ENCODE assay signal across 9 mouse cellular contexts in genomic region chr11:75169405-75170080, GRCm38 (mm10). TPM values are rescaled to one million over a fixed set of nuclear protein-coding genes. Genes with fewer than 3 reads are reported as not detected.
DNase-seq lines count a peak whose midpoint lies in the region; ATAC-seq and TF ChIP-seq lines count a peak whose summit lies in the region.
"Had no signal": no experiment of that assay in that cellular context is flagged by ENCODE, and none has a peak within 500 bp of the region (broad histone marks: within the 10 kb centered on the region; RNA-seq: fewer than 3 reads in every experiment).

Gene Hic1 (minus strand): TSS chr11:75169519.

- peak; percentile 37 for DNase-seq in CD4-positive, CD25-positive, alpha-beta regulatory T cell, adult 2 months (ENCODE audit: low read depth, low spot score)
- peak; percentile 43 to 60 for DNase-seq in right cerebral cortex, postnatal 10 days (ENCODE audit: low spot score in 2 of 2)
- no peak for DNase-seq in right cerebral cortex, postnatal 14 days
- DNase-seq in stomach, postnatal 0 days (ENCODE audit: low spot score), result peak; percentile 15

- H3K36me3 ChIP-seq in heart, embryonic 16.5 days (ENCODE audit: control insufficient read depth, insufficient read depth), result no peaks in the 10 kb centered on the region
- H3K36me3 ChIP-seq in liver, embryonic 12.5 days, result 0 out of 2 replicates have a peak, but pooled peaks cover 4% of the 10 kb centered on the region
- no peaks in the 10 kb centered on the region; the same call in 1 of the 2 replicates for H3K36me3 ChIP-seq in stomach, postnatal 0 days (ENCODE audit: control insufficient read depth, insufficient read depth, low read length)

- no peaks in the 10 kb centered on the region for H3K9me3 ChIP-seq in heart, embryonic 16.5 days (replicated peaks; ENCODE audit: control insufficient read depth, low read length)
- H3K9me3 ChIP-seq in liver, embryonic 12.5 days (replicated peaks), result no peaks in the 10 kb centered on the region
- H3K9me3 ChIP-seq in stomach, postnatal 0 days (ENCODE audit: control insufficient read depth, low read length), result no peaks in the 10 kb centered on the region

- peak within 1 kb of the TSS; percentile 74 for H3K9ac ChIP-seq in heart, embryonic 16.5 days (ENCODE audit: low read length)
- peak within 1 kb of the TSS; percentile 55 for H3K9ac ChIP-seq in liver, embryonic 12.5 days
- peak within 1 kb of the TSS; percentile 80 for H3K9ac ChIP-seq in stomach, postnatal 0 days (ENCODE audit: low read length)

- ATAC-seq in CD4-positive, CD25-positive, alpha-beta regulatory T cell, adult 4 months, result no peak
- no peak for ATAC-seq in heart, embryonic 16.5 days (replicated peaks; ENCODE audit: extremely low read depth, insufficient read depth, low FRiP score)
- no peak for ATAC-seq in liver, embryonic 12.5 days
- ATAC-seq in stomach, postnatal 0 days (ENCODE audit: low FRiP score, low TSS enrichment), result no peak
- ATAC-seq in megakaryocyte progenitor cell, adult 5-6 weeks (replicated peaks; ENCODE audit: poor library complexity), result no peak

- peak within 1 kb of the TSS; percentile 95 for H3K4me2 ChIP-seq in heart, embryonic 16.5 days (ENCODE audit: low read depth, low read length)
- peak within 1 kb of the TSS; percentile 89 for H3K4me2 ChIP-seq in liver, embryonic 12.5 days
- peak within 1 kb of the TSS; percentile 91 for H3K4me2 ChIP-seq in stomach, postnatal 0 days (replicated peaks; ENCODE audit: low read depth)

- peaks cover 39% of the 10 kb centered on the region for H3K27me3 ChIP-seq in heart, embryonic 16.5 days (ENCODE audit: control insufficient read depth, insufficient read depth, low read length)
- H3K27me3 ChIP-seq in liver, embryonic 12.5 days (replicated peaks), result peaks cover 98% of the 10 kb centered on the region
- H3K27me3 ChIP-seq in stomach, postnatal 0 days (ENCODE audit: control insufficient read depth, insufficient read depth, low read length), result no peaks in the 10 kb centered on the region; the same call in 1 of the 2 replicates

- peaks cover 55% of the 10 kb centered on the region for H3K4me1 ChIP-seq in heart, embryonic 16.5 days (ENCODE audit: control insufficient read depth, insufficient read depth, low read length)
- peaks cover 97% of the 10 kb centered on the region for H3K4me1 ChIP-seq in liver, embryonic 12.5 days
- peaks cover 3% of the 10 kb centered on the region; the same call in 1 of the 2 replicates for H3K4me1 ChIP-seq in stomach, postnatal 0 days (replicated peaks; ENCODE audit: control insufficient read depth, insufficient read depth)

- peak within 1 kb of the TSS; percentile 86 for H3K27ac ChIP-seq in heart, embryonic 16.5 days (ENCODE audit: low read length)
- H3K27ac ChIP-seq in liver, embryonic 12.5 days, result peak within 1 kb of the TSS; percentile 32
- H3K27ac ChIP-seq in stomach, postnatal 0 days (replicated peaks), result peak within 1 kb of the TSS; percentile 91

- WGBS in heart, embryonic 16.5 days, result 5% methylated on average over 23 of the region's 23 CpGs
- WGBS in liver, embryonic 12.5 days (ENCODE audit: insufficient replicate concordance), result 9% methylated on average over 23 of the region's 23 CpGs
- WGBS in stomach, postnatal 0 days, result 3% methylated on average over 23 of the region's 23 CpGs

- peak within 1 kb of the TSS; percentile 73 for H3K4me3 ChIP-seq in heart, embryonic 16.5 days (ENCODE audit: low read length)
- H3K4me3 ChIP-seq in liver, embryonic 12.5 days, result peak within 1 kb of the TSS; percentile 63
- H3K4me3 ChIP-seq in stomach, postnatal 0 days (ENCODE audit: low read depth, low read length), result peak within 1 kb of the TSS; percentile 72

- no peak for TF ChIP-seq CTCF in stomach, postnatal 0 days (IDR thresholded peaks at IDR 0.05; ENCODE audit: low read depth)

- no peak for TF ChIP-seq EP300 in stomach, postnatal 0 days (optimal IDR thresholded peaks at IDR 0.05)

RNA-seq across cellular contexts. Expression of gene Hic1, which starts in this region (rescaled TPM):
- polyA plus RNA-seq in CD4-positive, CD25-positive, alpha-beta regulatory T cell, adult 4 months (2017; shearing (Covaris generic)), result under 1 TPM in 1 of 2 experiments, not detected in 1; 0.36 TPM
- polyA plus RNA-seq in heart, embryonic 16.5 days (2015; fragmentation: Nextera tagmentation; extraction: Ambion mirVana), result 7.1 and 9.8 TPM in 2 replicates
- polyA plus RNA-seq in liver, embryonic 12.5 days (2016; fragmentation: Nextera tagmentation; extraction: Ambion mirVana), result 4.6 and 5.8 TPM in 2 replicates
- 6.6 and 8.2 TPM in 2 replicates for polyA plus RNA-seq in stomach, postnatal 0 days (2015; fragmentation: Nextera tagmentation; extraction: Ambion mirVana)
- total RNA-seq in megakaryocyte progenitor cell, adult 5-6 weeks (2015), result 0.02 TPM in 1 of 2 replicates, not detected in the other
- total RNA-seq in megakaryocyte progenitor cell, adult 5-6 weeks (2017), result not detected in 2 replicates
- total RNA-seq: hematopoietic stem cell, adult 5-6 weeks had no signal

Comparison
In these comparisons a context has a peak if more than half of its experiments do, and no peak if none do; other contexts are left out.
1. H3K27ac ChIP-seq: peak in every context shown above with its lines; median percentile 91 in stomach, postnatal 0 days; 86 in heart, embryonic 16.5 days; 32 in liver, embryonic 12.5 days.